Comparison of ENCODE assay signal across 27 mouse cellular contexts in genomic region chr1:189171138-189171537, GRCm38 (mm10).
DNase-seq lines count a peak whose midpoint lies in the region; ATAC-seq and TF ChIP-seq lines count a peak whose summit lies in the region.
"Had no signal": no experiment of that assay in that cellular context is flagged by ENCODE, and none has a peak within 500 bp of the region (broad histone marks: within the 10 kb centered on the region; RNA-seq: fewer than 3 reads in every experiment).

No protein-coding gene starts in this region.

- dilution Hi-C loops in CH12.LX (cut with MboI; ENCODE audit: extremely low pct_ligation_motif_present, extremely low pct_unique_long_range_greater_than_20kb, low sequenced_read_pairs), result no loop called here

- H3K9ac ChIP-seq in lung, embryonic 15.5 days, result no peak overlapping the region
- H3K9ac ChIP-seq in CH12.LX (ENCODE audit: insufficient read depth, low read depth), result no peak overlapping the region
- H3K9ac ChIP-seq in forebrain, embryonic 11.5 days (ENCODE audit: low read length), result no peak overlapping the region
- H3K9ac ChIP-seq: forebrain, embryonic 12.5 days; forebrain, postnatal 0 days; heart, embryonic 15.5 days; hindbrain, embryonic 12.5 days; intestine, embryonic 15.5 days; limb, embryonic 12.5 days had no signal

- no peak for DNase-seq in lung, postnatal 14 days
- peak; percentile 66 for DNase-seq in CH12.LX (ENCODE audit: extremely low read depth)
- DNase-seq in lung, postnatal 10 days, result peak; percentile 30
- DNase-seq in forebrain, embryonic 11.5 days (ENCODE audit: low spot score), result no peak
- DNase-seq in cerebellum, adult 11-12 months, result no peak
- DNase-seq: adrenal gland, postnatal 14 days; cerebellum, adult 11 months; cerebellum, postnatal 14 days; forebrain, postnatal 0 days; kidney, adult 2 months; kidney, postnatal 36 days; right cerebral cortex, adult 18-20 months; thymus, adult 2 months; thymus, postnatal 36 days had no signal

- peaks cover 8% of the 10 kb centered on the region; the same call in 1 of the 2 replicates for H3K4me1 ChIP-seq in lung, embryonic 15.5 days
- peaks cover 2 to 19% of the 10 kb centered on the region in 2 experiments; a peak in 3 of 4 replicates for H3K4me1 ChIP-seq in CH12.LX (ENCODE audit: control insufficient read depth in 1 of 2, insufficient read depth in 2 of 2)
- no peaks in the 10 kb centered on the region for H3K4me1 ChIP-seq in forebrain, embryonic 11.5 days (replicated peaks; ENCODE audit: control insufficient read depth, insufficient read depth, low read length)
- H3K4me1 ChIP-seq: forebrain, embryonic 12.5 days; heart, embryonic 15.5 days; intestine, embryonic 15.5 days had no signal

- H3K4me2 ChIP-seq in lung, embryonic 15.5 days, result no peak overlapping the region
- peak overlapping the region; percentile 56 for H3K4me2 ChIP-seq in CH12.LX (ENCODE audit: insufficient read depth, low read depth, poor library complexity, severe bottlenecking)
- H3K4me2 ChIP-seq in forebrain, embryonic 11.5 days (ENCODE audit: low read depth, low read length, severe bottlenecking), result no peak overlapping the region
- H3K4me2 ChIP-seq: forebrain, embryonic 12.5 days; heart, embryonic 15.5 days; hindbrain, embryonic 12.5 days; intestine, embryonic 15.5 days; limb, embryonic 12.5 days; midbrain, embryonic 11.5 days had no signal

- H3K4me3 ChIP-seq in lung, embryonic 15.5 days, result no peak overlapping the region
- H3K4me3 ChIP-seq in CH12.LX (replicated peaks in 1 of 3; ENCODE audit: low read depth in 2 of 3, low read length in 2 of 3, poor library complexity in 1 of 3), result no peak overlapping the region
- no peak overlapping the region for H3K4me3 ChIP-seq in forebrain, embryonic 11.5 days (ENCODE audit: low read depth, low read length)
- H3K4me3 ChIP-seq: erythroblast, embryonic 14.5 days; forebrain, embryonic 12.5 days; heart, embryonic 15.5 days; hindbrain, embryonic 12.5 days; intestine, embryonic 15.5 days; layer of hippocampus, adult 2 months; left cerebral cortex, adult 2 months; limb, embryonic 12.5 days had no signal

- peak; percentile 27; the same call in 1 of the 2 replicates for ATAC-seq in lung, embryonic 15.5 days (ENCODE audit: borderline replicate concordance, extremely low read depth, low FRiP score, low TSS enrichment)
- ATAC-seq in forebrain, embryonic 11.5 days (replicated peaks; ENCODE audit: low FRiP score), result no peak
- ATAC-seq: forebrain, postnatal 0 days; hindbrain, postnatal 0 days; intestine, embryonic 15.5 days; midbrain, embryonic 16.5 days; Patski had no signal

- no peaks in the 10 kb centered on the region for H3K27me3 ChIP-seq in lung, embryonic 15.5 days
- no peaks in the 10 kb centered on the region for H3K27me3 ChIP-seq in CH12.LX (replicated peaks)
- no peaks in the 10 kb centered on the region for H3K27me3 ChIP-seq in forebrain, embryonic 11.5 days (ENCODE audit: control insufficient read depth, insufficient read depth, low read length)
- H3K27me3 ChIP-seq: forebrain, embryonic 12.5 days; heart, embryonic 15.5 days; hindbrain, embryonic 12.5 days; intestine, embryonic 15.5 days; limb, embryonic 12.5 days had no signal

- WGBS in lung, embryonic 15.5 days, result 23% methylated on average over 4 of the region's 4 CpGs
- 85% methylated on average over 4 of the region's 4 CpGs for WGBS in forebrain, embryonic 11.5 days

- H3K9me3 ChIP-seq in lung, embryonic 15.5 days, result no peaks in the 10 kb centered on the region
- no peaks in the 10 kb centered on the region for H3K9me3 ChIP-seq in CH12.LX (replicated peaks; ENCODE audit: low read length)
- no peaks in the 10 kb centered on the region for H3K9me3 ChIP-seq in forebrain, embryonic 11.5 days (ENCODE audit: control insufficient read depth, low read length)
- H3K9me3 ChIP-seq: forebrain, embryonic 12.5 days; heart, embryonic 15.5 days; hindbrain, embryonic 12.5 days; intestine, embryonic 15.5 days; limb, embryonic 12.5 days had no signal

- no peak overlapping the region for H3K27ac ChIP-seq in lung, embryonic 15.5 days
- peak overlapping the region; percentile 52; the same call in 1 of the 2 replicates for H3K27ac ChIP-seq in CH12.LX (ENCODE audit: insufficient read depth, low read depth)
- H3K27ac ChIP-seq in forebrain, embryonic 11.5 days (ENCODE audit: low read depth, low read length), result no peak overlapping the region
- H3K27ac ChIP-seq: forebrain, embryonic 12.5 days; heart, embryonic 15.5 days; hindbrain, embryonic 12.5 days; hindbrain, postnatal 0 days; intestine, embryonic 15.5 days; layer of hippocampus, adult 2 months; left cerebral cortex, adult 2 months; limb, embryonic 12.5 days had no signal

- in situ Hi-C loops in CH12.LX (cut with MboI; ENCODE audit: low pct_ligation_motif_present, low pct_unique_long_range_greater_than_20kb, low sequenced_read_pairs), result no loop called here

- TF ChIP-seq CTCF in CH12.LX (conservative IDR thresholded peaks at IDR 0.05 in 1 of 2, IDR thresholded peaks at IDR 0.05 in 1 of 2; ENCODE audit: low read depth in 2 of 2, low read length in 2 of 2), result no peak

- no peak for TF ChIP-seq EP300 in CH12.LX (IDR thresholded peaks at IDR 0.05; ENCODE audit: low read length)

- no peaks in the 10 kb centered on the region for H3K36me3 ChIP-seq in lung, embryonic 15.5 days
- no peaks in the 10 kb centered on the region for H3K36me3 ChIP-seq in CH12.LX (replicated peaks in 1 of 2; ENCODE audit: control insufficient read depth in 1 of 2, insufficient read depth in 1 of 2, low read length in 1 of 2)
- H3K36me3 ChIP-seq in forebrain, embryonic 11.5 days (ENCODE audit: control insufficient read depth, insufficient read depth, low read length), result no peaks in the 10 kb centered on the region
- H3K36me3 ChIP-seq: forebrain, embryonic 12.5 days; heart, embryonic 15.5 days; hindbrain, embryonic 12.5 days; intestine, embryonic 15.5 days; limb, embryonic 12.5 days had no signal

- no peaks in the 10 kb centered on the region for H3K79me2 ChIP-seq in CH12.LX (replicated peaks; ENCODE audit: control insufficient read depth, extremely low read depth, insufficient read depth, poor library complexity, severe bottlenecking)

- TF ChIP-seq RAD21 in CH12.LX (IDR thresholded peaks at IDR 0.05; ENCODE audit: low read depth, low read length), result no peak

- no peak for TF ChIP-seq POLR2A in CH12.LX (IDR thresholded peaks at IDR 0.05; ENCODE audit: low read depth, low read length)

TF ChIP-seq in CH12.LX, 34 proteins besides CTCF, POLR2A, EP300 and RAD21:
- TF ChIP-seq USF2 (conservative IDR thresholded peaks at IDR 0.05; ENCODE audit: low read depth, low read length) (no peak), JUND (conservative IDR thresholded peaks at IDR 0.05; ENCODE audit: low read depth, low read length) (peak; percentile 26; the same call in 1 of the 2 replicates), HCFC1 (IDR thresholded peaks at IDR 0.05; ENCODE audit: low read depth, low read length) (no peak), ZKSCAN1 (IDR thresholded peaks at IDR 0.05; ENCODE audit: borderline replicate concordance, low read depth, low read length) (no peak), CHD1 (IDR thresholded peaks at IDR 0.05; ENCODE audit: low read depth, low read length) (no peak), ZC3H11A (IDR thresholded peaks at IDR 0.05; ENCODE audit: low read depth, low read length) (no peak)
TF ChIP-seq in CH12.LX: peak in this region for 1.

Comparison
In these comparisons a context has a peak if more than half of its experiments do, and no peak if none do; other contexts are left out.
1. DNase-seq: peak in CH12.LX (single experiment) and lung, postnatal 10 days (single experiment); none in lung, postnatal 14 days (single experiment), forebrain, embryonic 11.5 days (single experiment) and cerebellum, adult 11-12 months (single experiment).